Mouse (Mus musculus): ENCODE measurements around the gene Rnf11.
"Not testable (repeated sequence)": the region's sequence is repeated elsewhere in the genome, so short reads cannot be mapped to it uniquely, and the experiment has no call there.

Gene Rnf11

GRCm38 (mm10) chr4:109410681-109411376 lies 73.7 kb downstream of the Rnf11 start:
- no peak for DNase-seq

GRCm38 (mm10) chr4:109407701-109408485 lies 76.6 kb downstream of the Rnf11 start:
- DNase-seq, result no peak

- DNase-seq, result peak; percentile 20
Observed at GRCm38 (mm10) chr4:109407176-109407520, 77.4 kb downstream of the Rnf11 start.

- peak; percentile 38 for DNase-seq
Observed at GRCm38 (mm10) chr4:109406486-109407175, 77.9 kb downstream of the Rnf11 start, which contains the start of gene Ttc39a. Ttc39a (plus strand) TSS chr4:109406623.

- peak; percentile 40 for DNase-seq
Observed at GRCm38 (mm10) chr4:109406054-109406485, 78.5 kb downstream of the Rnf11 start.

- DNase-seq, result no peak
Observed at GRCm38 (mm10) chr4:109405415-109405814, 79.1 kb downstream of the Rnf11 start.

- not testable (repeated sequence) for DNase-seq
Observed at GRCm38 (mm10) chr4:109404908-109405307, 79.6 kb downstream of the Rnf11 start.

GRCm38 (mm10) chr4:109401176-109401689 lies 83.3 kb downstream of the Rnf11 start:
- DNase-seq, result no peak

Data from right cerebral cortex, postnatal 4 days (tissue).